Mouse (Mus musculus): Measurements from ENCODE around the gene Cstl1. TPM values are rescaled to one million over a fixed set of nuclear protein-coding genes. Genes with fewer than 3 reads are reported as not detected.
"Not testable (repeated sequence)": the region's sequence is repeated elsewhere in the genome, so short reads cannot be mapped to it uniquely, and the experiment has no call there.

Cstl1 gene
- polyA plus RNA-seq (2012; rRNA removed) = 0.61 and 0.71 TPM in 2 replicates

- no peak for DNase-seq (ENCODE audit: low read depth)
These were observed at the start of gene Cstl1 for GRCm38 (mm10) chr2:148750058-148750457. Gene Cstl1, plus strand, starts transcription at chr2:148750358.

GRCm38 (mm10) chr2:148706409-148707201, 43.6 kb upstream of the Cstl1 start:
- no peak for DNase-seq (ENCODE audit: low read depth)

- no peak for DNase-seq (ENCODE audit: low read depth)
These were observed 43.0 kb upstream of the Cstl1 start for GRCm38 (mm10) chr2:148707202-148707530.

GRCm38 (mm10) chr2:148712326-148712725, 37.8 kb upstream of the Cstl1 start:
- no peak for DNase-seq (ENCODE audit: low read depth)

GRCm38 (mm10) chr2:148717072-148717471, 33.1 kb upstream of the Cstl1 start:
- no peak for DNase-seq (ENCODE audit: low read depth)

GRCm38 (mm10) chr2:148719271-148719995, 30.7 kb upstream of the Cstl1 start:
- no peak for DNase-seq (ENCODE audit: low read depth)

GRCm38 (mm10) chr2:148731614-148732326, 18.4 kb upstream of the Cstl1 start:
- no peak for DNase-seq (ENCODE audit: low read depth)

GRCm38 (mm10) chr2:148732327-148733000, 17.7 kb upstream of the Cstl1 start, which contains the start of gene Napb:
Gene Napb, minus strand, starts transcription at chr2:148732467.
- DNase-seq (ENCODE audit: low read depth) = no peak

GRCm38 (mm10) chr2:148743001-148743400, 7.2 kb upstream of the Cstl1 start:
- no peak for DNase-seq (ENCODE audit: low read depth)

- no peak for DNase-seq (ENCODE audit: low read depth)
These were observed 6.2 kb upstream of the Cstl1 start for GRCm38 (mm10) chr2:148743846-148744407.

GRCm38 (mm10) chr2:148751893-148752813, 2.0 kb downstream of the Cstl1 start:
- DNase-seq (ENCODE audit: low read depth) = no peak

GRCm38 (mm10) chr2:148754310-148754846, 4.2 kb downstream of the Cstl1 start:
- no peak for DNase-seq (ENCODE audit: low read depth)

GRCm38 (mm10) chr2:148763648-148764388, 13.7 kb downstream of the Cstl1 start:
- no peak for DNase-seq (ENCODE audit: low read depth)

GRCm38 (mm10) chr2:148771397-148771796, 21.2 kb downstream of the Cstl1 start, which contains the start of gene Cst11:
Gene Cst11, minus strand, starts transcription at chr2:148771497.
- DNase-seq (ENCODE audit: low read depth) = not testable (repeated sequence)

GRCm38 (mm10) chr2:148781709-148782108, 31.6 kb downstream of the Cstl1 start, which contains the start of gene 8030411F24Rik:
Gene 8030411F24Rik, plus strand, starts transcription at chr2:148782009.
- DNase-seq (ENCODE audit: low read depth) = no peak

GRCm38 (mm10) chr2:148789142-148789541, 39.0 kb downstream of the Cstl1 start, which contains the start of gene Cst12:
Gene Cst12, plus strand, starts transcription at chr2:148789361.
- DNase-seq (ENCODE audit: low read depth) = no peak

- DNase-seq (ENCODE audit: low read depth) = no peak
These were observed 48.3 kb downstream of the Cstl1 start, which contains the start of gene Cst8 for GRCm38 (mm10) chr2:148798485-148798884. Gene Cst8, plus strand, starts transcription at chr2:148798785.

- DNase-seq (ENCODE audit: low read depth) = peak; percentile 2
These were observed 51.3 kb downstream of the Cstl1 start for GRCm38 (mm10) chr2:148801491-148801921.

Measured in gonadal fat pad, adult 2 months (tissue).